Mouse (Mus musculus) heart, postnatal 0 days (tissue): Measurements from ENCODE around the gene Ank. TPM values are rescaled to one million over a fixed set of nuclear protein-coding genes. Genes with fewer than 3 reads are reported as not detected.

Source experiments
- ATAC-seq: fragments of 200-750 bp; cut with Nextera tagmentation; 2 replicates; pipeline ENCODE4 v1.8.0; 2017; ENCODE audit warnings: low read depth, moderate number of reproducible peaks, moderate library complexity; ENCODE audit not compliant: insufficient read depth
- DNase-seq: peaks from one replicate; pipeline ENCODE4 v3.0.0-alpha.2; 2016; ENCODE audit warnings: low spot score
- H3K27ac ChIP-seq: fragments of 300-500 bp; sonication (generic); 2 replicates; pipeline ENCODE4 v1.5.1; 2014; ENCODE audit warnings: low read depth, mild to moderate bottlenecking
- H3K27me3 ChIP-seq: fragments of 300-500 bp; sonication (generic); 2 replicates; pipeline ENCODE4 v1.6.1; 2014; ENCODE audit warnings: low read length, mixed read lengths; ENCODE audit not compliant: control insufficient read depth, insufficient read depth
- H3K36me3 ChIP-seq: fragments of 300-500 bp; sonication (generic); replicated peaks from 2 replicates; pipeline ENCODE4 v1.6.1; 2014; ENCODE audit warnings: low read length, mixed read lengths; ENCODE audit not compliant: control insufficient read depth, insufficient read depth
- H3K4me1 ChIP-seq: fragments of 300-500 bp; sonication (generic); 2 replicates; pipeline ENCODE4 v1.6.1; 2014; ENCODE audit warnings: antibody characterized with exemption; ENCODE audit not compliant: control insufficient read depth, insufficient read depth
- H3K4me2 ChIP-seq: fragments of 300-500 bp; sonication (generic); 2 replicates; pipeline ENCODE4 v1.6.1; 2014; ENCODE audit warnings: low read depth, mild to moderate bottlenecking, low read length, moderate library complexity
- H3K4me3 ChIP-seq: fragments of 300-500 bp; sonication (generic); 2 replicates; pipeline ENCODE4 v1.5.1; 2014; ENCODE audit warnings: low read depth, low read length
- H3K9ac ChIP-seq: fragments of 300-500 bp; sonication (generic); replicated peaks from 2 replicates; pipeline ENCODE4 v1.6.1; 2014; ENCODE audit warnings: low read depth, low read length, mixed read lengths
- H3K9me3 ChIP-seq: fragments of 300-500 bp; sonication (generic); replicated peaks from 2 replicates; pipeline ENCODE4 v1.6.1; 2016; ENCODE audit warnings: low read length; ENCODE audit not compliant: control insufficient read depth
- CTCF ChIP-seq: IDR thresholded peaks from 2 replicates; pipeline ENCODE4 v1.5.1; 2016; ENCODE audit warnings: antibody characterized with exemption, control low read depth, low read depth
- EP300 ChIP-seq: IDR thresholded peaks from 2 replicates; pipeline ENCODE4 v1.6.1; 2016; ENCODE audit warnings: antibody characterized with exemption, low read depth
- WGBS: fragments of 180-500 bp; shearing (Covaris S2); extraction: QIAGEN DNeasy Blood & Tissue Kit; methylation state at CpG from one replicate; pipeline ENCODE4 v1.1.7; 2014; 5-methylcytosine and 5-hydroxymethylcytosine counted together
- polyA plus RNA-seq: library from polyadenylated mRNA; unstranded; fragments of >200 nt; fragmentation: Nextera tagmentation; extraction: Ambion mirVana; gene quantifications from 2 replicates; pipeline ENCODE4 v1.2.1, GENCODE M21; 2015
- total RNA-seq: library from RNA; depleted of rRNA; stranded (reverse); fragments of >200 nt; gene quantifications from 2 replicates; pipeline ENCODE4 v1.2.3, GENCODE M21; 2014; ENCODE audit warnings: low replicate concordance

The Ank gene
- total and polyA plus RNA-seq, 2 experiments from 2014 or later, result 21.2 to 30.6 TPM

GRCm38 (mm10) chr15:27625014-27625889 is 158.8 kb downstream of the Ank start:
- Histone ChIP-seq H3K4me3 (no peak overlapping the region), H3K9me3 (no peaks in the 10 kb centered on the region), H3K36me3 (peaks cover 31% of the 10 kb centered on the region), H3K4me1 (peaks cover 58% of the 10 kb centered on the region), H3K27me3 (no peaks in the 10 kb centered on the region), H3K4me2 (no peak overlapping the region), H3K9ac (0 out of 2 replicates have a peak overlapping the region, but pooled peaks have one; percentile 12), H3K27ac (peak overlapping the region; percentile 54)
- 66% methylated on average over 13 of the region's 13 CpGs for WGBS
- peak; percentile 29; the same call in 1 of the 2 replicates for ATAC-seq
- no peak for TF ChIP-seq EP300
- no peak for DNase-seq

- no peak overlapping the region for H3K4me2 ChIP-seq
- peaks cover 53% of the 10 kb centered on the region for H3K4me1 ChIP-seq
Measured at GRCm38 (mm10) chr15:27625890-27626255, 159.4 kb downstream of the Ank start.

GRCm38 (mm10) chr15:27626314-27626713 is 159.8 kb downstream of the Ank start:
- WGBS, result 93% methylated on average over 1 of the region's 1 CpGs
- Histone ChIP-seq H3K9ac (no peak overlapping the region), H3K27ac (no peak overlapping the region), H3K4me1 (peaks cover 53% of the 10 kb centered on the region), H3K9me3 (no peaks in the 10 kb centered on the region), H3K36me3 (peaks cover 25% of the 10 kb centered on the region), H3K27me3 (no peaks in the 10 kb centered on the region), H3K4me3 (no peak overlapping the region), H3K4me2 (no peak overlapping the region)
- DNase-seq (no peak), ATAC-seq (no peak)
- TF ChIP-seq EP300, result no peak
- no peak for TF ChIP-seq CTCF

More at GRCm38 (mm10) chr15:27625890-27626255, 159.4 kb downstream of the Ank start:
- no peak overlapping the region for H3K4me3 ChIP-seq
- no peaks in the 10 kb centered on the region for H3K27me3 ChIP-seq
- H3K9me3 ChIP-seq, result no peaks in the 10 kb centered on the region
- ATAC-seq (no peak), DNase-seq (no peak)
- H3K9ac ChIP-seq, result 0 out of 2 replicates have a peak overlapping the region, but pooled peaks have one; percentile 12
- H3K27ac ChIP-seq, result peak overlapping the region; percentile 54
- TF ChIP-seq CTCF, result no peak
- no peak for TF ChIP-seq EP300
- peaks cover 30% of the 10 kb centered on the region for H3K36me3 ChIP-seq
- WGBS, result 57% methylated on average over 10 of the region's 10 CpGs

- Histone ChIP-seq H3K4me2 (no peak overlapping the region), H3K36me3 (peaks cover 15% of the 10 kb centered on the region), H3K4me1 (peaks cover 54% of the 10 kb centered on the region), H3K27me3 (no peaks in the 10 kb centered on the region), H3K9me3 (no peaks in the 10 kb centered on the region), H3K27ac (no peak overlapping the region), H3K9ac (no peak overlapping the region), H3K4me3 (no peak overlapping the region)
- DNase-seq, result no peak
- no peak for ATAC-seq
- TF ChIP-seq EP300, result no peak
- no peak for TF ChIP-seq CTCF
- 80% methylated on average over 9 of the region's 9 CpGs for WGBS
Measured at GRCm38 (mm10) chr15:27627794-27628193, 161.3 kb downstream of the Ank start.

- Histone ChIP-seq H3K4me2 (peak overlapping the region; percentile 67), H3K27ac (no peak overlapping the region), H3K36me3 (peaks cover 12% of the 10 kb centered on the region; the same call in 1 of the 2 replicates), H3K9ac (peak overlapping the region; percentile 96; the same call in 1 of the 2 replicates), H3K4me3 (peak overlapping the region; percentile 97), H3K27me3 (no peaks in the 10 kb centered on the region), H3K4me1 (peaks cover 48% of the 10 kb centered on the region), H3K9me3 (no peaks in the 10 kb centered on the region)
- 73% methylated on average over 4 of the region's 4 CpGs for WGBS
- DNase-seq, result no peak
- TF ChIP-seq CTCF, result no peak
- TF ChIP-seq EP300, result no peak
- no peak for ATAC-seq
Measured at GRCm38 (mm10) chr15:27629046-27629445, 162.6 kb downstream of the Ank start.
